Mouse (Mus musculus): ENCODE measurements at regions not wholly inside any gene's neighbourhood (a gene's known extent, or its start where the extent isn't known, plus 50 kb on each side); places are given as distances from the start of the nearest gene placed in this dataset.

DNA sequence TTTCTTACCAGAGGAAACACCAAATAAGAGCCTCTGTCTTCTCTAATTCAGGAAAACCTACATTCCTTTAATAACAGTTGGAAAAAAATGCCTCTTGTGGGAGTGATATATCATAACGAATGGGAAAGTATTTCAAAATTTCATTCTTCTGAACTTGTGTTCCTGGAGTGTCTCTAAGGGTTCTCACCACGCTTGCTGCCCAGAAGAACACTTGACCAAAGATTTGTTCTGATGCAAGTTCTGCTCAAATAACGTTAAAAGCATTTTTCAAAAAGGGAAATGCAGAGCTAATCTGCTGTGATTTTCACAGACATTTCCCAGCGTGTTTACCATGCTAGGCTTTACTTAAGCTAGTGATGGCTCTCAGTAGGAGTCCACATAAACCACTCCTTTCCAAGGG lies 329.8 kb upstream of the Hsf2 start:
- no peak for ATAC-seq (ENCODE audit: low FRiP score, low read depth)
- DNase-seq (ENCODE audit: low spot score): peak; percentile 5
- Histone ChIP-seq H3K27ac (replicated peaks; ENCODE audit: low read depth, low read length) (no peak overlapping the region), H3K36me3 (ENCODE audit: control insufficient read depth, insufficient read depth, low read length) (no peaks in the 10 kb centered on the region), H3K9me3 (ENCODE audit: control insufficient read depth, low read length) (no peaks in the 10 kb centered on the region), H3K27me3 (ENCODE audit: control insufficient read depth, insufficient read depth, low read length) (no peaks in the 10 kb centered on the region), H3K4me3 (replicated peaks; ENCODE audit: low read length) (no peak overlapping the region), H3K4me1 (ENCODE audit: control insufficient read depth, insufficient read depth, low read length) (peaks cover 4% of the 10 kb centered on the region), H3K4me2 (replicated peaks; ENCODE audit: low read depth, low read length, severe bottlenecking) (no peak overlapping the region), H3K9ac (ENCODE audit: low read depth, low read length, severe bottlenecking) (no peak overlapping the region)
- 55% methylated on average over 4 of the region's 4 CpGs for WGBS
- no peak for TF ChIP-seq POLR2A (IDR thresholded peaks at IDR 0.05; ENCODE audit: borderline replicate concordance, extremely low read depth, insufficient read depth, insufficient read length)

DNA sequence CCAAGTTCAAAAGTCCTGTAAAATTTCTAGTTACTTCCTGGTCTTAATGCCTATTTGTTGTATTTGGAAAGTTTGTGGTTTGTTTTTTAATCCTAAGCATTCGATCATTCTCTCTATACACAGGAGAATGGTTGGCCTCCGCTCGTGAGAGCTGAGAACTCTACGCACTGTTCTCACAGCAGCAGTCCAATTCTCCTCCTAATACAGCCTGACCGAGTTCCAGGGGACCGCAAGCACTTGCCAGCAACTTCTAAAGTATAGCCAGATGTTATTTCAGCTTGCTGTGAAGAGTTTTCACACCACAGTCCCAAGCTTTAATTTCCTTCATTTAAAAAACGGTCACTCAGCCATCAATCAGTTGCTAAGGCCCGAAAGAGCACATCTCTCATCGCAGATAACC lies 329.3 kb upstream of the Hsf2 start:
- WGBS: 42% methylated on average over 9 of the region's 9 CpGs
- DNase-seq (ENCODE audit: low spot score) (peak; percentile 60), ATAC-seq (ENCODE audit: low FRiP score, low read depth) (peak; percentile 68; the same call in 1 of the 2 replicates)

DNA sequence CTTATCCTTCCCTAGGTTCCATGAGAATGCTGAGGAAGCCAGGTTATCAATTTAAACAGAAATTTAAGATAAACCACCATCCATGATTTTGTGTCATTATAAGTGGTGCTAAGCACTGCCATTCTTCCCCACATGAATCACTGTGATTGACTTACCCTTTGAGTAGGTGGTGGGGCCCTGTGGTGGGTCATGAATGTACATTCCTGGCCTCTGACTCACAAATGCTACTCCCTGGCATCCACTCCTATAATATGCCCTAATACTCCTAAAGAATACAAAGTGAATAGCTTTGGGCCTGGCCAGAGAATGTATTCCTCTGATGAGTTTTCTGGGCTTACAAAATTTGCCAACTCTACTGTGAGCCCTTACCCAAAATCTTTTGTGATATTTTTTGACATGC lies 325.6 kb upstream of the Hsf2 start:
- no peak for ATAC-seq (ENCODE audit: low FRiP score, low read depth)

More for the DNA sequence above, 329.3 kb upstream of the Hsf2 start:
- Histone ChIP-seq H3K9me3 (ENCODE audit: control insufficient read depth, low read length) (no peaks in the 10 kb centered on the region), H3K27me3 (ENCODE audit: control insufficient read depth, insufficient read depth, low read length) (no peaks in the 10 kb centered on the region), H3K36me3 (ENCODE audit: control insufficient read depth, insufficient read depth, low read length) (no peaks in the 10 kb centered on the region), H3K4me2 (replicated peaks; ENCODE audit: low read depth, low read length, severe bottlenecking) (no peak overlapping the region), H3K4me1 (ENCODE audit: control insufficient read depth, insufficient read depth, low read length) (peaks cover 4% of the 10 kb centered on the region), H3K27ac (replicated peaks; ENCODE audit: low read depth, low read length) (no peak overlapping the region), H3K4me3 (replicated peaks; ENCODE audit: low read length) (no peak overlapping the region), H3K9ac (ENCODE audit: low read depth, low read length, severe bottlenecking) (no peak overlapping the region)
- no peak for TF ChIP-seq POLR2A (IDR thresholded peaks at IDR 0.05; ENCODE audit: borderline replicate concordance, extremely low read depth, insufficient read depth, insufficient read length)

DNA sequence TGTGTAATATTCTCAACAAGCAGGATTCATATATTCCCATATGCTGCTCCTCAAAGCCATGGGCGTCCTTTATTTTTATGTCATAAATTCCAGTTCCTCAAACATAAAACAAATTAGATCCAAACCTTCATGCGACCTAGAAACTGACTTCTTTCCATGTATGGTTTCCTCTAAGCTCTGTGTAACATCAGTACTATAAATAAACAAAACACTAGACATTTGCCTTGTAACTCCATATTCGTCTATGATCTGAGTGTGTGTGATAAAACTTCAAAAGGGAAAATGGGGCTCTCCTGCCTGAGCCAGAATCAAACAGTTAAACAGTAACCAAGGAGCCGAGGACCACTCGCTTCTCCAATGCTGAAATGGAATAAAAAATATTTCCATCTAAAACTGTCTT lies 322.8 kb upstream of the Hsf2 start:
- DNase-seq (ENCODE audit: low spot score) (no peak), ATAC-seq (ENCODE audit: low FRiP score, low read depth) (no peak)
- Histone ChIP-seq H3K9ac (ENCODE audit: low read depth, low read length, severe bottlenecking) (no peak overlapping the region), H3K4me2 (replicated peaks; ENCODE audit: low read depth, low read length, severe bottlenecking) (no peak overlapping the region), H3K27ac (replicated peaks; ENCODE audit: low read depth, low read length) (no peak overlapping the region), H3K4me3 (replicated peaks; ENCODE audit: low read length) (no peak overlapping the region), H3K9me3 (ENCODE audit: control insufficient read depth, low read length) (no peaks in the 10 kb centered on the region), H3K27me3 (ENCODE audit: control insufficient read depth, insufficient read depth, low read length) (no peaks in the 10 kb centered on the region), H3K4me1 (ENCODE audit: control insufficient read depth, insufficient read depth, low read length) (no peaks in the 10 kb centered on the region), H3K36me3 (ENCODE audit: control insufficient read depth, insufficient read depth, low read length) (no peaks in the 10 kb centered on the region)
- no peak for TF ChIP-seq POLR2A (IDR thresholded peaks at IDR 0.05; ENCODE audit: borderline replicate concordance, extremely low read depth, insufficient read depth, insufficient read length)
- 39% methylated on average over 5 of the region's 5 CpGs for WGBS

More for the DNA sequence above, 325.6 kb upstream of the Hsf2 start:
- Histone ChIP-seq H3K36me3 (ENCODE audit: control insufficient read depth, insufficient read depth, low read length) (no peaks in the 10 kb centered on the region), H3K4me1 (ENCODE audit: control insufficient read depth, insufficient read depth, low read length) (peaks cover 4% of the 10 kb centered on the region), H3K9ac (ENCODE audit: low read depth, low read length, severe bottlenecking) (no peak overlapping the region), H3K9me3 (ENCODE audit: control insufficient read depth, low read length) (no peaks in the 10 kb centered on the region), H3K27me3 (ENCODE audit: control insufficient read depth, insufficient read depth, low read length) (no peaks in the 10 kb centered on the region), H3K27ac (replicated peaks; ENCODE audit: low read depth, low read length) (no peak overlapping the region), H3K4me3 (replicated peaks; ENCODE audit: low read length) (no peak overlapping the region), H3K4me2 (replicated peaks; ENCODE audit: low read depth, low read length, severe bottlenecking) (no peak overlapping the region)
- no peak for DNase-seq (ENCODE audit: low spot score)
- no peak for TF ChIP-seq POLR2A (IDR thresholded peaks at IDR 0.05; ENCODE audit: borderline replicate concordance, extremely low read depth, insufficient read depth, insufficient read length)

DNA sequence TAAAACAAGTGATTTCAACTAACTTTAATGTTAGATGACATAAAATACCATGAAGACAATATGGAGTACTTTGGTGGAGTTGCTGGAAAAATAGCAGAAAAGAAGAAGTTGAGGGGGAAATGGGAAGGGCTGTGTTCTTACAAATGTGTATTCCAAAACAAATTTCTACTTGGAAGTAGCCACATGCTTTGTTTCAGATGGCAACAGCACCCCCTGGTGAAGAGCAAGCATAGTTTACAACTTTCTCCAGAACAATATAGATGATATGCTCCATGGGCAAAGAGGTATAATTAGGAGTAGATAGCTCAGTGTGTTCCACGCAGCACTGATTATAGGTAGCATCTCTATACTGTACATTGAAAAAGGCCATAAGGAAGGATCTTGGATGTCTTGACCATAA lies 302.6 kb upstream of the Hsf2 start:
- Histone ChIP-seq H3K4me1 (ENCODE audit: control insufficient read depth, insufficient read depth, low read length) (0 out of 2 replicates have a peak, but pooled peaks cover 3% of the 10 kb centered on the region), H3K9me3 (ENCODE audit: control insufficient read depth, low read length) (no peaks in the 10 kb centered on the region), H3K27me3 (ENCODE audit: control insufficient read depth, insufficient read depth, low read length) (no peaks in the 10 kb centered on the region), H3K9ac (ENCODE audit: low read depth, low read length, severe bottlenecking) (no peak overlapping the region), H3K36me3 (ENCODE audit: control insufficient read depth, insufficient read depth, low read length) (no peaks in the 10 kb centered on the region), H3K4me3 (replicated peaks; ENCODE audit: low read length) (no peak overlapping the region), H3K27ac (replicated peaks; ENCODE audit: low read depth, low read length) (no peak overlapping the region), H3K4me2 (replicated peaks; ENCODE audit: low read depth, low read length, severe bottlenecking) (no peak overlapping the region)
- peak; percentile 43 for DNase-seq (ENCODE audit: low spot score)
- WGBS: 54% methylated on average over 1 of the region's 1 CpGs
- no peak for ATAC-seq (ENCODE audit: low FRiP score, low read depth)
- no peak for TF ChIP-seq POLR2A (IDR thresholded peaks at IDR 0.05; ENCODE audit: borderline replicate concordance, extremely low read depth, insufficient read depth, insufficient read length)

DNA sequence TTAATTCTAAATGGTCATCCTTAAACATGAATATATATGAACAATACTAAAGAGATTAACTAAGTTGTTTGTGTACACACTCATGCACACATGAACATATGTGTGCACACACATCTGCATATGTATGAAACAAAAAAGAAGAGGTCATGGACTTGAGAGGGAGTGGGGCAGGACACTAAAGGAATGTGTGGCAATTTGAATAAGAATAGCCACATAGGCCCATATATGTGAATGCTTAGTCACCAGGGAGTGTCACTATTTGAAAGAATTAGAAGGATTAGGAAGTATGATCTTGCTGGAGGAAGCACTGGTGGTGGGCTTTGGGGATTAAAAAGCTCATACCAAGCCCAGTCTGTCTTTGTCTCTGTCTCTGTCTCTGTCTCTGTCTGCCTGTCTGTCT lies 275.5 kb upstream of the Hsf2 start:
- Histone ChIP-seq H3K9me3 (ENCODE audit: control insufficient read depth, low read length) (no peaks in the 10 kb centered on the region), H3K4me2 (replicated peaks; ENCODE audit: low read depth, low read length, severe bottlenecking) (no peak overlapping the region), H3K27me3 (ENCODE audit: control insufficient read depth, insufficient read depth, low read length) (no peaks in the 10 kb centered on the region), H3K9ac (ENCODE audit: low read depth, low read length, severe bottlenecking) (no peak overlapping the region), H3K27ac (replicated peaks; ENCODE audit: low read depth, low read length) (no peak overlapping the region), H3K4me3 (replicated peaks; ENCODE audit: low read length) (no peak overlapping the region), H3K4me1 (ENCODE audit: control insufficient read depth, insufficient read depth, low read length) (no peaks in the 10 kb centered on the region), H3K36me3 (ENCODE audit: control insufficient read depth, insufficient read depth, low read length) (no peaks in the 10 kb centered on the region)
- ATAC-seq (ENCODE audit: low FRiP score, low read depth) (no peak), DNase-seq (ENCODE audit: low spot score) (no peak)
- TF ChIP-seq POLR2A (IDR thresholded peaks at IDR 0.05; ENCODE audit: borderline replicate concordance, extremely low read depth, insufficient read depth, insufficient read length): no peak
